In the genomic region with DNA sequence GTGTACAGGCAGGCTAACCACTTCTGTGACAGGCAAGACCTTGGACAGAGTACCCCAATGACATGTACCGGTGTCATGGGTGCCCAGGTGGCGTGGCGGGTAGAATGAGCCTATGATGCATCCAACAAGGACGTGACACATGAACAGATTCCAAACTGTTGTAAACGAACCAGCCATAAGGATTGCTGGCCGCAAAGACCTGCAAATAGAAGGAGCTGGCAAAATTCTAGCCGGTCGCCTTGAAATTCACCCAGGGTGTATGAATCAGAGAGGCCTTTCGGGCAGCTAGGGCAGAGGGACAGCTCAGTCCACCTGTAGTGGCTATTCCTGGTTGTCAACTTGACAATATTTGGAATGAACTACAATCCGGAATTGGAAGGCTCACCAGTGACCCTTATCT, we compare ENCODE assay signal across 32 mouse cellular contexts. TPM values are rescaled to one million over a fixed set of nuclear protein-coding genes. Genes with fewer than 3 reads are reported as not detected.
"Had no signal": no experiment of that assay in that cellular context is flagged by ENCODE, and none has a peak within 500 bp of the region (broad histone marks: within the 10 kb centered on the region; RNA-seq: fewer than 3 reads in every experiment).

No protein-coding gene starts in this region.

- H3K4me2 ChIP-seq: limb, embryonic 12.5 days; limb, embryonic 15.5 days; liver, embryonic 13.5 days; midbrain, embryonic 12.5 days; neural tube, embryonic 13.5 days had no signal

- H3K4me3 ChIP-seq: limb, embryonic 12.5 days; limb, embryonic 15.5 days; liver, embryonic 13.5 days; midbrain, embryonic 12.5 days; myocyte; neural tube, embryonic 13.5 days had no signal

- H3K9me3 ChIP-seq: limb, embryonic 15.5 days; liver, embryonic 13.5 days; midbrain, embryonic 12.5 days; neural tube, embryonic 13.5 days had no signal

- DNase-seq: kidney, adult 9 months; kidney, postnatal 14 days; kidney, postnatal 4 days; left cerebral cortex, postnatal 4 days; liver, embryonic 13.5 days; lung, adult 2 months; lung, postnatal 14 days; lung, postnatal 4 days; retina, postnatal 1 day; thymus, adult 18-20 months; thymus, postnatal 36 days had no signal

- H3K27ac ChIP-seq: limb, embryonic 12.5 days; limb, embryonic 15.5 days; liver, embryonic 13.5 days; midbrain, embryonic 12.5 days; neural tube, embryonic 13.5 days had no signal

- H3K36me3 ChIP-seq: limb, embryonic 12.5 days; limb, embryonic 15.5 days; liver, embryonic 13.5 days; midbrain, embryonic 12.5 days; neural tube, embryonic 13.5 days had no signal

- ATAC-seq: midbrain, embryonic 16.5 days had no signal

- H3K9ac ChIP-seq: limb, embryonic 12.5 days; limb, embryonic 15.5 days; liver, embryonic 13.5 days; midbrain, embryonic 12.5 days; neural tube, embryonic 13.5 days had no signal

RNA-seq across cellular contexts. Expression of a gene that starts 41.8 kb away (rescaled TPM):
- total RNA-seq: layer of hippocampus, adult 18-20 months; left cerebral cortex, postnatal 14 days; megakaryocyte progenitor cell, adult 5-6 weeks; megakaryocyte-erythroid progenitor cell, adult 5-6 weeks; monocyte, adult 5-6 weeks; neutrophil, adult 5-6 weeks had no signal
- polyA plus RNA-seq: liver, embryonic 13.5 days; liver, embryonic 16.5 days; lung, embryonic 16.5 days; myocyte; small intestine, adult 2 months; spleen, adult 2 months had no signal

RNA-seq across cellular contexts. Expression of a gene that starts 52.0 kb away (rescaled TPM):
- total RNA-seq: layer of hippocampus, adult 18-20 months; layer of hippocampus, postnatal 14 days; left cerebral cortex, adult 8-10 months; left cerebral cortex, postnatal 14 days; left cerebral cortex, postnatal 4 days; megakaryocyte progenitor cell, adult 5-6 weeks; megakaryocyte-erythroid progenitor cell, adult 5-6 weeks; monocyte, adult 5-6 weeks; neutrophil, adult 5-6 weeks had no signal
- polyA plus RNA-seq: kidney, embryonic 16.5 days; limb, embryonic 12.5 days; liver, embryonic 13.5 days; liver, embryonic 16.5 days; lung, embryonic 16.5 days; midbrain, embryonic 12.5 days; midbrain, embryonic 16.5 days; myocyte; neural tube, embryonic 13.5 days had no signal

RNA-seq across cellular contexts. Expression of a gene that starts 56.2 kb away (rescaled TPM):
- total RNA-seq: megakaryocyte-erythroid progenitor cell, adult 5-6 weeks; monocyte, adult 5-6 weeks; neutrophil, adult 5-6 weeks had no signal
- polyA plus RNA-seq: kidney, embryonic 16.5 days; limb, embryonic 12.5 days; limb, embryonic 15.5 days; liver, embryonic 13.5 days; liver, embryonic 16.5 days; lung, adult 2 months; lung, embryonic 16.5 days; myocyte; small intestine, adult 2 months; stomach, embryonic 16.5 days; urinary bladder, adult 2 months had no signal
